Mouse (Mus musculus) thymus, postnatal 0 days (tissue): ENCODE data around the gene Gm2431. TPM values are rescaled to one million over a fixed set of nuclear protein-coding genes. Genes with fewer than 3 reads are reported as not detected.
A peak's percentile ranks its signal among the peaks of the same experiment; 100 is the strongest.
"Not testable (repeated sequence)": the region's sequence is repeated elsewhere in the genome, so short reads cannot be mapped to it uniquely, and the experiment has no call there.

ENCODE experiments used
- DNase-seq: peaks from one replicate; pipeline ENCODE4 v3.0.0-alpha.2; 2015; ENCODE audit warnings: low spot score
- polyA plus RNA-seq: library from polyadenylated mRNA; unstranded; fragments of >200 nt; fragmentation: Nextera tagmentation; extraction: Ambion mirVana; gene quantifications from 2 replicates; pipeline ENCODE4 v1.2.1, GENCODE M21; 2015

Gene Gm2431
- not detected in 2 replicates for polyA plus RNA-seq

- not testable (repeated sequence) for DNase-seq
Observed at GRCm38 (mm10) chr7:142258254-142258653, at the start of gene Gm2431. Gene Gm2431 (minus strand): TSS chr7:142258354.

GRCm38 (mm10) chr7:142303929-142304328 is 45.8 kb upstream of the Gm2431 start:
- DNase-seq = not testable (repeated sequence)

DNA sequence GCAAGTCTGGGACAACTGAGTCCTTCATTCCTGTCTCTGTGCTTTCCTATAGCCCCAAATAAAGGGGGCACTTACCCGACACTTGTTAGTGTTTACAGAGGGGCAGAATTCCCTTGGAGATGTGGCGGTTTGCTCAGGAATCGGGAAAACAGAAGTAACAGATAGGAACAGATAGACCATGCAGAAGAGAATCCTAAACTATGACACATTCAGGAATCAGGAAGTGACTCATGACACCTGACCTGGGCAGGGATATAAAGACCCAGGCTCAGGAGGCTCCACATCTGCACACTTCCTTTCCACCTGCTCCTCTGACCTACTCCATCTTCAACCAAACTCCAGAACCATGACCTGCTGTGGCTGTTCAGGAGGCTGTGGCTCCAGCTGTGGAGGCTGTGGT is 45.1 kb upstream of the Gm2431 start, which contains the start of gene Krtap5-4:
TSS of gene Krtap5-4 (plus strand) at position 301 of the 400 bp plus-strand sequence.
- DNase-seq = peak; percentile 24

DNA sequence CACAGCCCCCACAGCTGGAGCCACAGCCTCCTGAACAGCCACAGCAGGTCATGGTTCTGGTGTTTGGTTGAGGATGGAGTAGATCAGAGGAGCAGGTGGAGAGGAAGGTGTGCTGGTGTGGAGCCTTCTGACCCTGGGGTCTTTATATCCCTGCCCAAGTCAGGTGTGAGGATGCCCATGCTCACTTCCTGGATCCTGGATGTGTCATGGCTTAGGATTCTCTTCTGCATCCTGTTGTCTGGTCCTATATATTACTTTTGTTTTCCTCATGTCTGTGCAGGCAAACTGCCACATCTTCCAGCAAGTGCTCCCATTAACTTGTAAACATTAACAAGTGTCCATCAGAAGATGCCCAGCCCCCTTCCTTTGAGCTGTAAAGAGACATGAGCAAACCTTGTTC is 38.9 kb upstream of the Gm2431 start, which contains the start of gene Krtap5-1:
TSS of gene Krtap5-1 (minus strand) at position 101 of the 400 bp plus-strand sequence.
- not testable (repeated sequence) for DNase-seq

DNA sequence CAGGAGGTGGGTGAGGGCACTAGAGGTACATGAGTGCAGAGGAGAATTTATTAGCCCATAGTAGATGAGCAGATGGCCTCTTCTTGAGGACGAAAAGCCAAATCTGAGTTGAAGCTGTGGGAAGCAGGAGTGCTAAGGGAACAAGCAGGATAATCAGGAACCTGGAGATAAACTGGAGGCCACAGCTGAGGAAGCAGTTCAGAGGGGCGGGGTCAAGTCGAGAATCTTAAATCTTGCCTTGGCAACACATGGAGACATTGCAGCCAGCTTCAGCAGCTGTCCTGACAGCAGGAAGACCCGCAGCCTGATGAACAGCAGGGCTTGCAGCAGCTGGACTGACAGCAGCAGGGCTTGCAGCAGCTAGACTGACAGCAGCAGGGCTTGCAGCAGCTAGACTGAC is 38.0 kb upstream of the Gm2431 start:
- DNase-seq = not testable (repeated sequence)

DNA sequence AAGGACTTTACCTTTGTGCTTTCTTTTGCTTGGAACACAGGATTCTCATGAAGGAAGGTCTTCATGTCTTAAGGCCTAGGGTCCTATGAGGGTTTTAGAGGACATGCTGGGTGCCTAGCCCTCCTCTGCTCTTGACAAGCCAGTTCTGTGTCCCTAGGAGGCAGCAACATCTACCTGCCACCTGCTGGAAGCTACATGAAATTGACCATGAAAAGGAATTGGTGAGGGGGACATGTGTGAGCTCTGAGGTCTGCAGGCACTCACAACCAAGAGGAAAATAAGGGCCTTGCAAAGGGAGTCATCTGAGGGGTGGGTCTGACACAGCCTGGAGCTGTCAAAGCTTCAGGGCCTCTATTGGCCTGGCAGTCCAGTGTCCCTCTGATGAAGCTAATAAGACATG is 37.3 kb upstream of the Gm2431 start:
- DNase-seq = no peak

GRCm38 (mm10) chr7:142293851-142294250 is 35.7 kb upstream of the Gm2431 start:
- DNase-seq = peak; percentile 42

DNA sequence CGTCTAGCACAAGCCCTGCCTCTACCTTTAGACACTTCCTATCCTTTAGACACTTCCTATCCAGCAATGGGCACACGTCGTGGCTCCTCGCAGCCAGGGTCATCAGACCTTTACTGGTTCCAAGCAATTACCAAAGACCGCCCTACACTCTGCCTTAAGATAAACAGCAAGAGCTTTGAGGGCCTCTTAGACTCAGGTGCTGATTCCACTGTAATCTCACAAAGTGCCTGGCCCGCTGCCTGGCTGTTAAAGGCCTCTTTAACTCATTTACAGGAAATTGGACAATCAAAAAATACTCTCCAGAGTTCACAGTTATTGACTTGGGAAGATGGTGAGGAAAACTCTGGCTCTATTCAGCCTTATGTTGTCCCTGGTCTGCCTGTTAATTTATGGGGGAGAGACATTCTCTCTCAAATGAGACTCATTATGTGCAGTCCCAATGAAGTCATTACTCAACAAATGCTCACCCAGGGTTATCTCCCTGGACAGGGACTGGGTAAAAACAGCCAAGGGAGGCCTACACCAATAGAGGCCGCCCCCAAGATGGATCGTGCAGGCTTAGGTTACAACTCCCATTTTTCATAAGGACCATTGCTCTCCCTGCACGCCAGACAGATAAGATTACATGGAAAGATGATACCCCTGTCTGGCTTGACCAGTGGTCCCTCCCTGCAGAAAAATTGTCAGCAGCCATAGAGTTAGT is 27.9 kb upstream of the Gm2431 start:
- DNase-seq = not testable (repeated sequence)

DNA sequence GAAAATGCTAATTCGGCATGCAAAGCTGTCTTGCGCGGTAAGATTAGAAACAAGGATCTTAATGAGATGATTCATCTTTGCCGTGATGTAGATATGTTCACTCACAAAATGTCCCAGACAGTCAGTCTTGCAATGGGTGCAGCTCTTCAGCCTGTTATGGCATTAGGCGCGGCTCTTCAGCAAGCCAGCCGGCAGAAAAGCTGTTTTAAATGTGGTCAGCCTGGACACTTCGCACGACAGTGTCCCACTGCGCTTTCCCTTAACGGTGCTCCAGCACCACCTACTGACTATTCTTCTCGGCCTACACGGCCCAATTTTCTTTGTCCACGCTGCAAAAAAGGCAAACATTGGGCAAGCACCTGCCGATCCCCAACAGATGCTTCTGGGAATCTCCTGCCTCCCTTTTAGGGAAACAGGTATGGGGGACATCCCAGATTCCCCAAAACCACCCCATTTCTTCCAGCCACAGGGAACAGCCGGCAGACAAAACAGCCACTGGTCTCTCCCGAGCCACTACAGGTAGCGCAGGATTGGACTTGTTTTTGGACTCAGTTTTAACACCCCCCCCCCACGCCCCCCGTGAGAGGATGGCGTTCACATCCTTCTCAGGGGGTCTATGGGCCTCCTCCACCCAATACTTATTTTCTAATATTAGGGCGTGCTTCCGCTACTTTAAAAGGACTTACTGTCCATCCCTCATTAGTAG is 27.1 kb upstream of the Gm2431 start:
- DNase-seq = no peak

DNA sequence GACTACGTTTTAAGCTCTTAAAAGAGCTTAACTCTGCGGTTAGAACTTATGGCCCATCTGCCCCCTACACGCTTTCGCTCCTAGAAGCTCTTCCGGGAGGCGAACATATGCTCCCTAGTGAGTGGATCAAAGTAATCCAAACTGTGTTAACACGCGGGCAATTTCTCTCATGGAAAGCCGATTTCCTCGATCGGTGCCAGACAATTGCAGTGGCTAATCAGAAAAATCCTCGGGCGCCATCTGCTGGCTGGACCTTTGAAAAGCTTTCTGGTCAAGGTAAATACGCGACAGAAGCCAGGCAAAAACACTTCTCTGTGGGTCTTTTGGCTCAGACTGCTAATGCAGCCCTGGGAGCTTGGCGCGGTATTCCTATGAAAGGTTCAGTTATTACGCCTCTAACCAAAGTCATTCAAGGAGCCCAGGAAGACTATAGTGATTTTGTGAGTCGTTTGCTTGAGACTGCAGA is 26.5 kb upstream of the Gm2431 start:
- DNase-seq = peak; percentile 86

DNA sequence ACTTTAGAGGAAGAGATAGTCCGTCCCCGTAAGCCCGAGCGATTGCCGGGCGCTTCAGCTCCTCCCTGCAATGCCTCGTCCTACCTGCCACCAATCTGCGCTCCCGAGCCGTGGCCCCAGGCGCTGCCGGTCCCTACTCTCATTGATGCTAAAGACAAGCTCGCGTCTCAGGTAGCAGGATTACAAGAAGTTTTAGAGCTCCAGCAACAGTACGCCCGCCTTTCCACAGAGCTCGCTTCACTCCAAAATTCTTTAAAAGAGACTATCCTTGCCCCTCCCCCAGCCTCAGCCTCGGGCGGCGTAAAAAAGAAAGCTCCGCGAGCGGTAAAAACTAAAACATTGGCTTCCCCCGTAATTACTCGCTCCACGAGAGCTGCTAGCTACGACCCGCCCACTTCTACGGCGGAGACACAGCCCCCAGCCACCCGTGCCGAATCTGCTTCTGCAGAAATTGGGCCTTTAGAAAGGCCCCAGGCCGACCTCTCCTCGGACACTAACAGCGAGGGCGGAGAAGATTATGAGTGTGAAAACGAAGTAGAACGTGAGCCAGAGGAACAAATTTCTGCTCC is 26.0 kb upstream of the Gm2431 start:
- DNase-seq = peak; percentile 71

GRCm38 (mm10) chr7:142282847-142283246 is 24.7 kb upstream of the Gm2431 start:
- not testable (repeated sequence) for DNase-seq

DNA sequence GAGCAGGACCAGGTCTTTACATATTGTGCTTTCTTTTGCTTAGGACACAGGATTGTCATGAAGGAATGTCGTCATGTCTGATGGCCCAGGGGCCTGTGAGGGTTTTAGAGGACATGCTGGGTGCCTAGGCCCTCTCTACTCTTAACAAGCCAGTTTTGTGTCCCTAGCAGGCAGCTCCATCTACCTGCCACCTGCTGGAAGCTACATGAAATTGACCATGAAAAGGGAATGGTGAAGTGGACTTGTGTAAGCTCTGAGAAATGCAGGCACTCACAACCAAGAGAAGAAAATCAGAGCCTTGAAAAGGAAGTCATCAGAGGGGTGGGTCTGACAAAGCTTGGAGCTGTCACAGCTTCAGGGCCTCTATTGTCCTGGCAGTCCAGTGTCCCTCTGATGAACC is 21.1 kb upstream of the Gm2431 start:
- DNase-seq = not testable (repeated sequence)

GRCm38 (mm10) chr7:142278183-142278582 is 20.0 kb upstream of the Gm2431 start:
- DNase-seq = peak; percentile 47

- DNase-seq = not testable (repeated sequence)
Observed at GRCm38 (mm10) chr7:142274263-142274662, 16.1 kb upstream of the Gm2431 start, which contains the start of gene Gm4559. Gene Gm4559 (minus strand): TSS chr7:142274363.

- DNase-seq = peak; percentile 10
Observed at GRCm38 (mm10) chr7:142255517-142255916, 2.6 kb downstream of the Gm2431 start.

GRCm38 (mm10) chr7:142249824-142250223 is 8.3 kb downstream of the Gm2431 start:
- DNase-seq = peak; percentile 23

DNA sequence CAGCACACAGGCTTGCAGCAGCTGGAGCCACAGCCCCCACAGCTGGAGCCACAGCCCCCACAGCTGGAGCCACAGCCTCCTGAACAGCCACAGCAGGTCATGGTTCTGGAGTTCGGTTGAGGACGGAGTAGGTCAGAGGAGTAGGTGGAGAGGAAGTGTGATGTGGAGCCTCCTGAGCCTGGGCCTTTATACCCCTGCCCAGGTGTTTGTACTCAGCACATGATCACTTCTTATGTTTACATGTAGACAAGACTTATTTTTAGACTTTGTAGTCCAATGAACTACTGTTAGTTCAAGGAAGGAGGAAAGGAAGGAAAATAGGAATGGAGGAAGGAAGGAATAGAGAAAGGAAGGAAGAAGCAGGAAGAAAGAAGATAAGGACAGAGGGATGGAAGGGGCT is 17.2 kb downstream of the Gm2431 start, which contains the start of gene Gm40460:
TSS of gene Gm40460 (minus strand) at position 101 of the 400 bp plus-strand sequence.
- DNase-seq = no peak

DNA sequence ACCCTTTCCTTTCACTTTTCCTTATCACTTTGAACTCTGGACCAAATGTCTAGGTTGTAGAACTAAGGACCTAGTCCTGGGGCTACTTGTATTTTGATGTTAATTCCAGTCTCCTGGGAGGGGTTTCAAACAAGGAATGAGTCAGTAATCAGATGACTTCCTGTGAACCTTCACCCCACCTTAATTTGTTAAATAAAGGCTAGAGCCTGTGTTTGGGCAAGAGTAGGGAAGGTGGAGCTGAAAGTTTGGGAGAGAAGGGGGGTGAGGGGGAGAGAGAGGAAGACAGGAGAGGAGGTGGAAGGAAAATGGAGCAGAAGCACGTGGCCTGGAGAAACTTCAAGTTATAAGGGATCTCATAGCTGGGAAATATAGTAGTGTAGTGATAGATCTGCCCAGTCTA is 26.6 kb downstream of the Gm2431 start:
- DNase-seq = no peak

DNA sequence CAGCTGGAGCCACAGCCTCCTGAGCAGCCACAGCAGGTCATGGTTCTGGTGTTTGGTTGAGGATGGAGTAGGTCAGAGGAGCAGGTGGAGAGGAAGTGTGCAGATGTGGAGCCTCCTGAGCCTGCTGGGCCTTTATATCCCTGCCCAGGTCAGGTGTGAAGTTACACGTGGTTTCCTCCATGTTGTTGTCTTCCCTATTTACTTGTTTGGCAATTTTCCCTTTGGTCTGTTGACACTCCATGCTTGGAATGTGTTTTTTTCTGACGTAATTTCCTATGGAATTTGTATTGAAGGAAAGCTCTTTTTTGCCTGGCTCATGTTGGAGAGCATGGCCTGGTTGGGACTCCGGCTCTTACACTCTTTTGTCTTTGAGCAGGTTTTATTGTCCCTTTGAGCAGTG is 28.3 kb downstream of the Gm2431 start, which contains the start of gene Krtap5-5:
TSS of gene Krtap5-5 (minus strand) at position 101 of the 400 bp plus-strand sequence.
- DNase-seq = not testable (repeated sequence)

GRCm38 (mm10) chr7:142224518-142224917 is 33.6 kb downstream of the Gm2431 start:
- DNase-seq = no peak

DNA sequence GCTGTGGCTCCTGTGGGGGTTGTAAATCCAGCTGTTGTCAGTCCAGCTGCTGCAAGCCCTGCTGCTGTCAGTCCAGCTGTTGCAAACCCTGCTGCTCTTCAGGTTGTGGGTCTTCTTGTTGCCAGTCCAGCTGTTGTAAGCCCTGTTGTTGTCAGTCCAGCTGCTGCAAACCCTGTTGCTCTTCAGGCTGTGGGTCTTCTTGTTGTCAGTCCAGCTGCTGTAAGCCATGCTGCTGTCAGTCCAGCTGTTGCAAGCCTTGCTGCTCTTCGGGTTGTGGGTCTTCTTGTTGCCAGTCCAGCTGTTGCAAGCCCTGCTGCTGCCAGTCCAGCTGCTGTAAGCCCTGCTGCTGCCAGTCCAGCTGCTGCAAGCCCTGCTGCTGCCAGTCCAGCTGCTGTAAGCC is 46.0 kb downstream of the Gm2431 start:
- DNase-seq = not testable (repeated sequence)
